Mouse (Mus musculus): ENCODE data around the gene Ap3d1. TPM values are rescaled to one million over a fixed set of nuclear protein-coding genes. Genes with fewer than 3 reads are reported as not detected.
A peak's percentile ranks its signal among the peaks of the same experiment; 100 is the strongest.

Gene Ap3d1
- 45.0 and 54.5 TPM in 2 replicates for polyA plus RNA-seq (2014; fragmentation: Nextera tagmentation; extraction: Ambion mirVana)

DNA sequence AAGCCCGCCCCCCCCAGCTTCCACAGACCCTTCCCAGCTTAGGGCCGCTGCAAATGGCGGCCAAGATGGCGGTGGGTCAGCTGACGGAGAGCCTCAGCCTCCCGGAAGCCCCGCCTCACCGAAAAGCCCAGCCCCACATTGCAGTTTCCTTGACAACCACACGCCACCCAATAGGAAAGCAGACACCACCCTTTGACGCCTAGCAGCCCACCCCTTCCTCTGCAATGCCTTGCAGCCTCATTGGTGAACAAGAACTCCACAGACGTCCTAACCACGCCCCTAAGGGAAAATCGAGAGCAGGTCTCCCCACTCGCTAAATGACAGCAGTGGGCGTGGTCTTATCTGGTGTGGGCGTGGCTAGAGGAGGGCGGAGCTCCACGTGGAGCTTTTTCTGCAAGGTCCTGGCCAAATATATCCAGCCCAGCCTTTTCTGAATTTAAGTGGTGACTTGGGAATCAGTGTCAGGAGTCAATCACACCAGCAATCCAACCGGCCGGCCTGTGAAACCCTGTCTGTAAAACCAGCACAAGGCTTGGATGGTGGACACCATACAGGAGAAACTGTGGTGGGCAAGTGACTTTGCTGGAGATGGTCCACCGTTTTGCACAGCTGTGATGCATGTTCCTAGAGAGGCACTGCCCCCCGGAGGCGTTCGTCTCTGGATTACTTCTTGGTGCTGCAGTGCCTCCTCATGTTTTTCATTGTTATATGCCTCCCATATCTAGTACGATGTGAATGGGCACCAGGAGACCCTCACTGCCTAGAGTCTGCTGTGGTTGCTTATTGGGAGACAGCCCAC is at the start of gene Ap3d1:
TSS of gene Ap3d1 (minus strand) at position 85 of the 799 bp plus-strand sequence.
- peak within 1 kb of the TSS; percentile 99 for H3K9ac ChIP-seq (ENCODE audit: low read length)
- no peaks in the 10 kb centered on the region for H3K9me3 ChIP-seq (ENCODE audit: control insufficient read depth, low read length)
- H3K4me2 ChIP-seq (ENCODE audit: low read length) = peak within 1 kb of the TSS; percentile 85
- H3K4me1 ChIP-seq (ENCODE audit: control insufficient read depth in 2 of 2, insufficient read depth in 2 of 2, low read length in 2 of 2) = peaks cover 10 to 28% of the 10 kb centered on the region in 2 experiments
- peak within 1 kb of the TSS; percentile 50 to 87 for H3K27ac ChIP-seq (replicated peaks in 1 of 2; ENCODE audit: control insufficient read depth in 1 of 2, insufficient read depth in 1 of 2, low read depth in 2 of 2, low read length in 2 of 2)
- H3K36me3 ChIP-seq (ENCODE audit: control insufficient read depth, insufficient read depth, low read length) = peaks cover 5% of the 10 kb centered on the region
- no peaks in the 10 kb centered on the region for H3K27me3 ChIP-seq (ENCODE audit: control insufficient read depth, insufficient read depth, low read length)
- 2% methylated on average over 25 of the region's 25 CpGs for WGBS
- H3K4me3 ChIP-seq (ENCODE audit: control insufficient read depth in 1 of 2, insufficient read depth in 1 of 2, low read depth in 1 of 2, low read length in 2 of 2) = peak within 1 kb of the TSS; percentile 90 to 99
- peak; percentile 99 for ATAC-seq (ENCODE audit: insufficient number of reproducible peaks, insufficient read depth, low FRiP score, low read depth)

- no peaks in the 10 kb centered on the region for H3K27me3 ChIP-seq (ENCODE audit: control insufficient read depth, insufficient read depth, low read length)
- H3K36me3 ChIP-seq (ENCODE audit: control insufficient read depth, insufficient read depth, low read length) = peaks cover 99% of the 10 kb centered on the region
- H3K4me2 ChIP-seq (ENCODE audit: low read length) = no peak overlapping the region
- peak; percentile 23 for ATAC-seq (ENCODE audit: insufficient number of reproducible peaks, insufficient read depth, low FRiP score, low read depth)
- peak overlapping the region; percentile 40 to 68; a peak in 3 of 4 replicates for H3K27ac ChIP-seq (replicated peaks in 1 of 2; ENCODE audit: control insufficient read depth in 1 of 2, insufficient read depth in 1 of 2, low read depth in 2 of 2, low read length in 2 of 2)
- H3K4me1 ChIP-seq (ENCODE audit: control insufficient read depth in 2 of 2, insufficient read depth in 2 of 2, low read length in 2 of 2) = peaks cover 10 to 23% of the 10 kb centered on the region in 2 experiments
- no peaks in the 10 kb centered on the region for H3K9me3 ChIP-seq (ENCODE audit: control insufficient read depth, low read length)
- no peak overlapping the region for H3K4me3 ChIP-seq (ENCODE audit: control insufficient read depth in 1 of 2, insufficient read depth in 1 of 2, low read depth in 1 of 2, low read length in 2 of 2)
- WGBS = 45% methylated on average over 33 of the region's 33 CpGs
- H3K9ac ChIP-seq (ENCODE audit: low read length) = peak overlapping the region; percentile 41; the same call in 1 of the 2 replicates
These were observed 49.6 kb upstream of the Ap3d1 start for GRCm38 (mm10) chr10:80791476-80792174.

DNA sequence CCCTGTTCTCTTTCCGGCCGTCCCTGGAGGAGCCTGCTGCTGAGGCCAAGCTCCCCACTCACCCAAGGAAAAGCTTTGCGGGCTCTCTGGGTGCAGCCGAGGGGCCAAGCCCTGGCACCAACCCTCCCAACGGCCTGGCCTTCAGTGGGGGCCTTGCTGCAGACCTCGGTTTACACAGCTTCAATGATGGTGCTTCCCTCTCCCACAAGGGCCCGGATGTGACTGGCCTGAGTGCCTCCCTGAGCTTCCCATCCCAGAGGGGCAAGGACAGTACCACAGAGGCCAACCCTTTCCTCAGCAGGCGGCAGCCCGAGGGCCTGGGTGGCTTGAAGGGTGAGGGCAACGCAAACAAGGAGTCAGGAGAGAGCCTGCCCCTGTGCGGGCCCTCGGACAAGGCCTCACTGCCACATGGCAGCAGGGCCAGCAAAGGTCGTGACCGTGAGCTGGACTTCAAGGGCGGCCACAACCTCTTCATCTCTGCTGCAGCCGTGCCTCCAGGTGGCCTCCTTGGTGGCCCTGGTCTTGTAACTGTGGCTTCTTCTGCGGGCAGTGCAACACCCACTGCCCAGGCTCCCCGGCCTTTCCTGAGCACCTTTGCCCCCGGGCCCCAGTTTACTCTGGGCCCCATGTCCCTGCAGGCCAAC is 48.8 kb upstream of the Ap3d1 start:
- no peak for ATAC-seq (ENCODE audit: insufficient number of reproducible peaks, insufficient read depth, low FRiP score, low read depth)
- Histone ChIP-seq H3K9me3 (ENCODE audit: control insufficient read depth, low read length) (no peaks in the 10 kb centered on the region), H3K27ac (replicated peaks in 1 of 2; ENCODE audit: control insufficient read depth in 1 of 2, insufficient read depth in 1 of 2, low read depth in 2 of 2, low read length in 2 of 2) (peak overlapping the region; percentile 34 to 68; a peak in 3 of 4 replicates), H3K9ac (ENCODE audit: low read length) (peak overlapping the region; percentile 13; the same call in 1 of the 2 replicates), H3K4me3 (ENCODE audit: control insufficient read depth in 1 of 2, insufficient read depth in 1 of 2, low read depth in 1 of 2, low read length in 2 of 2) (no peak overlapping the region), H3K27me3 (ENCODE audit: control insufficient read depth, insufficient read depth, low read length) (no peaks in the 10 kb centered on the region), H3K4me1 (ENCODE audit: control insufficient read depth in 2 of 2, insufficient read depth in 2 of 2, low read length in 2 of 2) (peaks cover 10 to 19% of the 10 kb centered on the region in 2 experiments), H3K4me2 (ENCODE audit: low read length) (no peak overlapping the region), H3K36me3 (ENCODE audit: control insufficient read depth, insufficient read depth, low read length) (peaks cover 99% of the 10 kb centered on the region)
- 71% methylated on average over 19 of the region's 19 CpGs for WGBS

- no peak overlapping the region for H3K27ac ChIP-seq (replicated peaks in 1 of 2; ENCODE audit: control insufficient read depth in 1 of 2, insufficient read depth in 1 of 2, low read depth in 2 of 2, low read length in 2 of 2)
- peaks cover 99% of the 10 kb centered on the region for H3K36me3 ChIP-seq (ENCODE audit: control insufficient read depth, insufficient read depth, low read length)
- WGBS = 76% methylated on average over 2 of the region's 2 CpGs
- no peak overlapping the region for H3K9ac ChIP-seq (ENCODE audit: low read length)
- H3K4me2 ChIP-seq (ENCODE audit: low read length) = no peak overlapping the region
- no peak overlapping the region for H3K4me3 ChIP-seq (ENCODE audit: control insufficient read depth in 1 of 2, insufficient read depth in 1 of 2, low read depth in 1 of 2, low read length in 2 of 2)
- peaks cover 10 to 19% of the 10 kb centered on the region in 2 experiments for H3K4me1 ChIP-seq (ENCODE audit: control insufficient read depth in 2 of 2, insufficient read depth in 2 of 2, low read length in 2 of 2)
- ATAC-seq (ENCODE audit: insufficient number of reproducible peaks, insufficient read depth, low FRiP score, low read depth) = no peak
- no peaks in the 10 kb centered on the region for H3K27me3 ChIP-seq (ENCODE audit: control insufficient read depth, insufficient read depth, low read length)
- H3K9me3 ChIP-seq (ENCODE audit: control insufficient read depth, low read length) = no peaks in the 10 kb centered on the region
These were observed 45.5 kb upstream of the Ap3d1 start for GRCm38 (mm10) chr10:80787517-80787916.

DNA sequence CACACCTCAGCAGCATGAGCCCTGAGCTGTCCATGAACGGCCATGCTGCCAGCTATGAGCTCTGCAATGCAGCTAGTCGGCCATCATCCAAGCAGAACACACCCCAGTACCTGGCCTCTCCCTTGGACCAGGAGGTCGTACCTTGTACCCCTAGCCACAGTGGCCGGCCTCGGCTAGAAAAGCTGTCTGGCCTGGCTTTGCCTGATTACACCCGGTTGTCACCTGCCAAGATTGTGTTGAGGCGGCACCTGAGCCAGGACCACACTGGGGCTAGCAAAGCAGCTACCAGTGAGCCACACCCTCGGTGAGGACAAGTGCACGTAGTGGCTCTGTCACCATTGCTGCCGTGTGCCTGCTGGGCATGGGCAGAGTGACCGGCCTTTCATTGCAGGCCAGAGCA is 43.9 kb upstream of the Ap3d1 start:
- H3K36me3 ChIP-seq (ENCODE audit: control insufficient read depth, insufficient read depth, low read length) = peaks cover 99% of the 10 kb centered on the region
- H3K27ac ChIP-seq (replicated peaks in 1 of 2; ENCODE audit: control insufficient read depth in 1 of 2, insufficient read depth in 1 of 2, low read depth in 2 of 2, low read length in 2 of 2) = no peak overlapping the region
- no peaks in the 10 kb centered on the region for H3K27me3 ChIP-seq (ENCODE audit: control insufficient read depth, insufficient read depth, low read length)
- H3K9ac ChIP-seq (ENCODE audit: low read length) = no peak overlapping the region
- H3K9me3 ChIP-seq (ENCODE audit: control insufficient read depth, low read length) = no peaks in the 10 kb centered on the region
- peaks cover 0 to 5% of the 10 kb centered on the region in 2 experiments; a peak in 2 of 4 replicates for H3K4me1 ChIP-seq (ENCODE audit: control insufficient read depth in 2 of 2, insufficient read depth in 2 of 2, low read length in 2 of 2)
- ATAC-seq (ENCODE audit: insufficient number of reproducible peaks, insufficient read depth, low FRiP score, low read depth) = no peak
- H3K4me2 ChIP-seq (ENCODE audit: low read length) = no peak overlapping the region
- WGBS = 90% methylated on average over 11 of the region's 11 CpGs
- H3K4me3 ChIP-seq (ENCODE audit: control insufficient read depth in 1 of 2, insufficient read depth in 1 of 2, low read depth in 1 of 2, low read length in 2 of 2) = no peak overlapping the region

DNA sequence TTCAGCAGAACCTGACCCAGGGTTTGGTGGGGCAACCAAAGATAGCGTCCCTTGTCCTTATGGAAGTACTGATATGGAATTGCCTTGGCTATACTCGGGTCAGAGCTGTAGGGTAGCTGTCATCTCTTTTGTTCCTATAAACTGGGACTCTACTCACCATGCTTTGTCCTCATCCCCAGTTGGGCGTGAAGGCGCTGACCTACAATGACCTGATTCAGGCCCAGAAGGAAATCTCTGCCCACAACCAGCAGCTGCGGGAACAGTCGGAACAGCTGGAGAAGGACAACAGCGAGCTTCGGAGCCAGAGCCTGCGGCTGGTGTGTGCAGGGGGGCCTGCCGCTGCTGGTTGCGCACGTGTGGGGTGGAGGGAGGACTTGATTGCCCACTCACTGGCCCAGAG is 42.8 kb upstream of the Ap3d1 start:
- Histone ChIP-seq H3K9me3 (ENCODE audit: control insufficient read depth, low read length) (no peaks in the 10 kb centered on the region), H3K9ac (ENCODE audit: low read length) (no peak overlapping the region), H3K4me3 (ENCODE audit: control insufficient read depth in 1 of 2, insufficient read depth in 1 of 2, low read depth in 1 of 2, low read length in 2 of 2) (no peak overlapping the region), H3K4me2 (ENCODE audit: low read length) (no peak overlapping the region), H3K27ac (replicated peaks in 1 of 2; ENCODE audit: control insufficient read depth in 1 of 2, insufficient read depth in 1 of 2, low read depth in 2 of 2, low read length in 2 of 2) (no peak overlapping the region), H3K36me3 (ENCODE audit: control insufficient read depth, insufficient read depth, low read length) (peaks cover 99% of the 10 kb centered on the region), H3K27me3 (ENCODE audit: control insufficient read depth, insufficient read depth, low read length) (no peaks in the 10 kb centered on the region), H3K4me1 (ENCODE audit: control insufficient read depth in 2 of 2, insufficient read depth in 2 of 2, low read length in 2 of 2) (no peaks in the 10 kb centered on the region)
- no peak for ATAC-seq (ENCODE audit: insufficient number of reproducible peaks, insufficient read depth, low FRiP score, low read depth)
- WGBS = 86% methylated on average over 12 of the region's 12 CpGs

DNA sequence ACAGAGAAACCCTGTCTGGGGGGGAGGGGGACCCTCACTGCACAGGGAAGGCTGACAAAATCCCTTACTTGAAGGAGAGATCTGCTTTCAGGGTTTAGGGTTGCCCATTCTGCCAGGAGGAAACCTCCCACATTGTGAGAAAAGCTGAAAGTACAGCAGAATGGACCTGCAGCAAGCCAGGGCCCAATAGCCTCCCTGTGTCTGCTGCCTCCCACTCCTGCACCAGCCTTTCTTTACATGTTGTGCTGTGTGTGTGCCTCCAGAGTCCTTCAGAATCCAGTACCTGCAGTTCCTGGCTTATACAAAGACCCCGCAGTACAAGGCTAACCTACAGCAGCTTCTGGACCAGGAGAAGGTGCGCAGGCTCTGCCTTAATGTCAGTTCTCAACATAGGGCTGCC is 42.2 kb upstream of the Ap3d1 start:
- H3K4me3 ChIP-seq (ENCODE audit: control insufficient read depth in 1 of 2, insufficient read depth in 1 of 2, low read depth in 1 of 2, low read length in 2 of 2) = no peak overlapping the region

More for the DNA sequence above, 42.2 kb upstream of the Ap3d1 start:
- WGBS = 100% methylated on average over 2 of the region's 2 CpGs
- H3K27me3 ChIP-seq (ENCODE audit: control insufficient read depth, insufficient read depth, low read length) = no peaks in the 10 kb centered on the region
- no peaks in the 10 kb centered on the region for H3K9me3 ChIP-seq (ENCODE audit: control insufficient read depth, low read length)
- ATAC-seq (ENCODE audit: insufficient number of reproducible peaks, insufficient read depth, low FRiP score, low read depth) = no peak
- H3K4me1 ChIP-seq (ENCODE audit: control insufficient read depth in 2 of 2, insufficient read depth in 2 of 2, low read length in 2 of 2) = no peaks in the 10 kb centered on the region
- no peak overlapping the region for H3K27ac ChIP-seq (replicated peaks in 1 of 2; ENCODE audit: control insufficient read depth in 1 of 2, insufficient read depth in 1 of 2, low read depth in 2 of 2, low read length in 2 of 2)
- no peak overlapping the region for H3K4me2 ChIP-seq (ENCODE audit: low read length)
- no peak overlapping the region for H3K9ac ChIP-seq (ENCODE audit: low read length)
- H3K36me3 ChIP-seq (ENCODE audit: control insufficient read depth, insufficient read depth, low read length) = peaks cover 100% of the 10 kb centered on the region
